Mouse (Mus musculus) ovary, postnatal 14 days (tissue): ENCODE results near the gene Cd8a.

Source experiments
- DNase-seq: peaks from one replicate; pipeline ENCODE4 v3.0.0; 2022; ENCODE audit warnings: low spot score

The Cd8a gene

DNA sequence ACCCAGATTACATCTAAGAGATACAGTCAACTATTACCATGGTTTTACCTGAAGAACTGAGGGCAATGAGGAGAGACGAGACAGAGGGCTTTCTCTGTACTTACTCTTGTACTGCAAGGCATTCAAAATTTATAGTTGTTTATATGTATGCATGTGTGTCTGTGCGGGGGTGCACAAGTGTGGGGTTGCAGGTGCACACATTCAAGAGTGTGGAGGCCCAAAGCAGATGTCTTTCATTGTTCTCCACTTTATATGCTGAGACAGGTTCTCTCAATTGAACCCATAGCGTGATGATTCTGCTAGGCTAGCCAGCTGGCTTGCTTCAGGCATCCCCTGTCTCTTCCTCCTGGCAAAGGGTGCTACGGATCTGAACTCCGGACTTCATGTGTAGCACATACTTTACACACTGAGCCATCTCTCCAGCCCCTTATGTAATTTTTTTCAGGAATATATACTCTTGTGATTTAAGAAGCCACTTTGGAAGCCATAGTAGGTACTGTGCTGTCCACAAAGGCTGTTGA, 2.1 kb upstream of the Cd8a start:
- no peak for DNase-seq

DNA sequence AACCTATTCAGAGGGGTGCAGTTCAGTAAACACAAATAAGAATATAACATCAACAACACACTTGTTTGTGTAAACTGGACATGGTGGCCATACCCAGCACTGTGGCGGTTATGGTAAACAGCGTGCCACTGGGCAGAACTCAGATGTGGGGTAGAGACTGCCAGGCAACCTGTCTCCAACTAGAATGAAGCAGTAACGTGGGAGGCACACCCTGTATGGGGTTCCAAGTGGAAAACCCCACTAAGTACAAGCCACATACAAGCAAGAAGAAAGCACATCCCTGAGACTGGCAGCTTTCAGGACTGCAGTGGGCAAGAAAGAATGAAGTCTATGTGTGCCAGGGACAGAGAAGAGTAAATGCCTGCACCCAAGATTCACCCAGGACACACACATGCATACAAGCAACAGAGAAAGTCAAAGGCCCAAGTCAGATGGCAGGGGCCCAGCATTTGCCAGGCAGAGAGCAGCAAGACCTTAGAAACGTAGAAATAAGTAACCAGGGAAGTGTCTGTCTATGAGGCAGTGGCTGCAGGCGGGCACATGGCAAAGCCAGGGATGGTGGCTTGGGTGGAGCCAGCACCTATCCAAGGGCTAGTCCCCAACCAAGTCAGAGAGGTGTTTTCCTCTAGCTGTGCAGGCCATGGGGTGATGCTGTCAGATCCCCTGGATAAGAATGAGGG, 1.0 kb upstream of the Cd8a start:
- no peak for DNase-seq

DNA sequence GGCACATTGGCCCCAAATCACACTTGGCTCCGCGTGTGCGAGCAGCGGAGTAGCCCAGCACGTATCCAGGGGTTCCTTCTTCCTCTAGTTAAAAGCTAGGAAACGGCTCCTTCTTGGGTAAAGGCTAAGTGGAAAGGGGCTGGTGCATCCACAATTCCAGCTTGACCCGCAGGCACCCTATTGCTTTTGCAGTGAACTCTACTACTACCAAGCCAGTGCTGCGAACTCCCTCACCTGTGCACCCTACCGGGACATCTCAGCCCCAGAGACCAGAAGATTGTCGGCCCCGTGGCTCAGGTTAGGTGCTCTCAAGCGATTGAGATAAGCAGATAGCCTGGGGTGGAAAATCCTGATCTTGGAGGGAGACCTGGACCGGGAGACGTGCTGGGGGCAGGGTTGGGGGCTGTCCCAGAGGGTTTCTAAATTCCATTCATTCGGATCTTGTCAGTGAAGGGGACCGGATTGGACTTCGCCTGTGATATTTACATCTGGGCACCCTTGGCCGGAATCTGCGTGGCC, 1.1 kb downstream of the Cd8a start:
- no peak for DNase-seq

DNA sequence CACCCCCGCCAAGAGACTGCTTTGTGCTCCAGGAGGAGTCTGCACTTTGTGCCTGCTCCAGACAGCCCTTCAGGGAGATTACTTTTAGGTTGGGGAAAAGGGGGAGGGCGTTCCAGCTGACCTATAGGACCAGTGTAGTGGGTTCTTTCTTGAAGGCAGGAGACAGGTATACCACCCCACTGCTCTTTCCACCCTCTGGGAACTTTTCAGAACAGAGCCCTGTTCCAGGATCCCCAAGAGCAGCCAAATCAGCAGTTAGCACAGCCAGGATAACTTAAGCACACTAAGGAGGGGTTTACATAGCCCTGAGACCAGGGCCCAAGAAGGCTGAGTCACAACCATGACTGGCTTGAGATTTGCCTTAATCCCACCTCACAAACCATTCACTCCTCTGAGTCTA, 1.7 kb downstream of the Cd8a start:
- no peak for DNase-seq

DNA sequence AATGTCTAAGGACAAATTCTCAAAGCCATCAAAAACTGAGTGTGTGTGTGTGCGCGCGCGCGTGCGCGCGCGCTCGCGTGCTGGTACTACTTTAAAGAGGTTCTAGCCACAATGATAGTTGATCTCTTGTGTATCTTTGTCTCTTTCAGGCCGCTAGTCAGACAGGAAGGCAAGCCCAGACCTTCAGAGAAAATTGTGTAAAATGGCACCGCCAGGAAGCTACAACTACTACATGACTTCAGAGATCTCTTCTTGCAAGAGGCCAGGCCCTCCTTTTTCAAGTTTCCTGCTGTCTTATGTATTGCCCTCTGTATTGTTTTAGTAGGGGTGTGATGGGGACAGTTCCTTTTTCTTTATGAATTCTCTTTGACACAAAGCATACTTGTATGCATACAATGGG, 3.5 kb downstream of the Cd8a start:
- no peak for DNase-seq

DNA sequence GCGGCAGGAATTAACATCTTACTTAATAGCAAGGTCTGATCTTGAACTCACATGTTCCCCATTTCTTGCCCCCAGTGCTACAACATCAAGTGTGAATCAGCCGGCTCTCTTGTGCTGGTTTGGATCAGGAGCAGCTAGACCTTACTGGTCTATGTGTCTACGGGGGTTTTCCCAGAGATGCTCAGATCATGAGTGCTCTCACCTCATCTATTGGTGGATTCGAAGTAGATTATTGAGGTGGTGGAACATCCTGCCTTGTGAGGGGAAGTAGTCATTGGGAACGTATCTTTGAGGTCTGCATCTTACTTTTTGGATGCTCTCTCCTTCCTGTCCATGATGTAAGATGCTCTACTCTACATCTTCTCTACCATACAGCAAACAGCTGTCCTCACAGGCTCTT, 8.4 kb downstream of the Cd8a start:
- no peak for DNase-seq

DNA sequence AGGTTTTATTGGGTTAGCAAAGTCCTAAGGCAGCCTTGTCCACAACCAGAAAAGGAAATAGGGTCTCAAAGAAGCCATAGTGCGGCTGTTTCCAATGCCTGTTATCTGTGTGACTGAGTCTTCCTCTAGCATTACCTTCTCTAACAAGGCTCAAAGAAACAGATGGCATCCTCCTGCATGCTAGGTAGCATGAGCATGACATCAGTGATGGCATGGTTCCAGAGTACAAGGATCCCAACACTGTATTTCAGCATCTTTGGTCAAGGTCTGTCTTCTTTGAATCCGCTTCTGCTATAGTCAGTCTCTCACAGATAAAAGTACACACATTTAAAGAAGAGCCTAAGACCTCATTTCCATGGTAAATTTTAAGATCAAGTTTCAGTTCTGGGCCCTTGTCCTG, 17.3 kb downstream of the Cd8a start:
- no peak for DNase-seq

DNA sequence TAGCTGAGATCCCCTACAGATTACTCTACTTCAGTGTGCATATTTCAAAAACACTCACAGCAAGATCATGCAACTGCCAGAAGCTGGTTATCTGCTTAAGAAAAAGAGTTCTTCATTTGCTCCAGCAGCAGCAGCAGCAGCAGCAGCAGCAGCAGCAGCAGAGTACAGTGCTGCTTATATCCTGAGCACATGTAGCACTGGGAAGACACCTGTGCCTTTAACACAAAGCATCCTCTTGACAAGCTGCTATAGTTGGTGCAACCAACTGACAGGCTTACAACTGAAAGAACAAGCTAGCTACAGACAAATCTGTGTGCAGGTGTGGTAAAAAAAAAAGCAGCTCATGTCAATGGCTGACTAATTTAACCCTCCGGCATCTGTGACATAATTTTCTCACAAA, 22.8 kb downstream of the Cd8a start:
- no peak for DNase-seq

DNA sequence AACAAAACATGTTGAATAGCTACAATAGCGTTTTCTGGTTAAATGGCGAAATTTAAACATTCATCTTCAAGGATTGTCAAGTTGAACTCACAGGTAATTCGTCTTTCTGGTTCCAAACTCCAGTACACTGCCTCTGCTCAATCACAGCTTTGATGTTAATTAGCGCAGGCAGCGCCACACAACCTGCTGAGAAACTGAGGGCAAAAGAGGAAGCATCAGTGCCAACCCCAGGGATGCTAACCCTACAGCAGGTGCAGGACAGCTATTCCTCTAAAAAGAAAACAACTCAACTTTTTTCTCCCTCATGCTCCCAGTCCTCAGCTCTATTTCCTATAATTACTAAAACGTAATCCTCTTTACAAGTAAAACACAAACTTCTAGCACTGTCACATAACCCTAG, 23.5 kb downstream of the Cd8a start:
- DNase-seq = no peak

DNA sequence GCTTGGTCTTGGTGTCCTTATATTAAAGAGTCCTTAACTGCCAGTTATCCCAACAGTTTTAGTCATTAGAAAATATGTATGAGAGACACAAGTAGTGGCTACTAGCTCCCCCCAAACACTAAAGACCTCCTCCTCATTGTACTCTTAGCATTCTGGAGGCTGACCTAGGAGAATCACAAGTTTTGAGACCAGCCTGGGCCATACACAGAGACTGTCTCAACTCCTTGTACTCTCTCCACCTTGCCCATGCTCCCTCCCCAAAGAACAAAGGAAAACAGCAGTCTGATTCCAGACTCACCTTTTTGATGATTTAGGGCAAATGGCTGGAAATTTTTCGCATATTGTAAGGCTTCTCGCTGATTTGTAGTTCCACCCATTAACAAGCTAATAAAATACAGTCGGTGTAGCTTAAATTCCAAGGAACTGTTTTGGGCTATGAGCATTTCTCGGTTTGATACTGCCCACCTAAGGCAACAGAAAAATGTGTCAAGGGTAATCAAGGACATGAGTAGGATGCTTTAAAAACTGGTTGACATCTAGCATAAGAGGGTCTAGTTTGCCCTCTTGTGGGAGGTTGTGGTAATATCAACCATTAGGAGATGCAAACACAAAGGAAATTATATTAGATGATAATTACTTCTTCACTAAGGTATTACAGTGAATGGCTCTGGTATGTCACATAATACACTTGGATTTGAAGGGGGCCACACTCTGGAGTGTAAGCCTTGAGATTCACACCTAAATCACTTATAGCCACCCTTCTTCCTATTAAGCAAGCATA, 25.8 kb downstream of the Cd8a start:
- DNase-seq = peak; percentile 13

DNA sequence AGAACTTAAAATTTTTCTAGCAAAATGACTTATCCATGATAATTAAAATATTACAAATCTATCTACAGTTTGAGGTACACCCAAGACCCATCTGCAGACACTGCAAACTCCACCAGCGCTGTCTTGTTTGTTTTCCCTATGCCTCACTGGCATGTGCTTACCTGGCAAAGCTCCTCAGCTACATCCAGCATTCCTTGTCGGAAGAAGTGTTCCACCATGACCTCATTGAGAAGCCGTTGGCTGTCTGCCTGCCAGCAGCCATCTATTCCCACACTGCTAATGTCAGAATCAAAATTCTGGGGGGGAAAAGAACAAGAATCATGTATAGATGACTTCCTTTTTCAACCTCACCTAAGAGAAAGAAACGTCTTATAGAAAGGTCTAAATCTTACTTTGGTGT, 41.4 kb downstream of the Cd8a start:
- no peak for DNase-seq

DNA sequence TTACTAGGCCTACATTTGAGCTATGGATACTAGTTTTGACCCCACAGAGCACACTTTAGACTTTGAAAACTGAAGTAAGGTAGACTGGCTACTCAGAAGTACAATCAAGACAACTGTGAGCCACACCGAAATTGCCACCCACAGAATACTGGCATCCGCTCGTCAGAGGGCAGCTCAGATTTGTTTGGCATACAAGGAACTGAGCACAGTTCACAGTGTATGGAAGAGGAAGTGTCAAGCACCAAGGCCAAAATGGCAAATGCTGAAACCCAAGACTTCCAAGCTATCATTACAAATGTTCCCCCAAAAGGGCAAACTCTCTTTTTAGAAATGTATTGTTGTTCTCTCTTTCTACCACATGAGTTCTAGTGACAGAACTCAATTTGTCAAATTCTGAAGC, 42.2 kb downstream of the Cd8a start:
- no peak for DNase-seq

DNA sequence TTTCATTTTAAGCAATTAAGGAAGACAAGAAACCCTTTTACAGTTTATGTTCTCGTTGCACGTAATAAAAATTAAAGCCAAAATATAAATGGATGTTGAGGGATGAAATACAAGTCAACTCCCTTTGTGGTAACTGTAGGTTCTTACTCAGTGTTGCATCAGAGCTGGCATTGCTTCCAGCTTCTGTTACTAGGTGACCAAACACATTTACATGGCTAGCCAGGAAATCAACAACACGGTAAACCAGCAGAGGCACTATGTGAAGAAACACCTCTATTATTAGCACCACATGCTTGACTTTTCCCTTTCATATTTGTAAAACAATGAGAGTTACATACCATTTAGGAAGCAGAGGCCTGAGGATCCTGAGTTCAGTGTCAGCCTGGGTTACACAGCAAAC, 45.6 kb downstream of the Cd8a start:
- no peak for DNase-seq

DNA sequence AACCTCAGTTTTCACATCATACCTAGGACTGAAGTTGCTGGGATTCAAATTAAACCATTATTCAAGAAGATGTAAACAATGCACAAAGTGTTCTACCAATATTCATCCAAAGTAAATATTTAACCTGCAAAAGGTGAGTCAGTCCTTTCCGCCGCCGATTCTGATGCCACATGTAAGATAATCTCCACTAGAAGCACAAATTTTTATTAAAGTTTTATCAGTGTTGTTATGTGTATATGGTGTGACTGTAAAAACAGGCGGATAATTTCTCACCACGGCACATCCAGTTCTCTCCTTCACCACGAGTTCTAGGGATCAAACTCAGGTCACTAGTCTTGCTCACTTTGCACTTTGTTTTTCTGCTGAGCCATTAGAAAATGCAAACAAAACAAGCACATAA, 47.6 kb downstream of the Cd8a start:
- no peak for DNase-seq

DNA sequence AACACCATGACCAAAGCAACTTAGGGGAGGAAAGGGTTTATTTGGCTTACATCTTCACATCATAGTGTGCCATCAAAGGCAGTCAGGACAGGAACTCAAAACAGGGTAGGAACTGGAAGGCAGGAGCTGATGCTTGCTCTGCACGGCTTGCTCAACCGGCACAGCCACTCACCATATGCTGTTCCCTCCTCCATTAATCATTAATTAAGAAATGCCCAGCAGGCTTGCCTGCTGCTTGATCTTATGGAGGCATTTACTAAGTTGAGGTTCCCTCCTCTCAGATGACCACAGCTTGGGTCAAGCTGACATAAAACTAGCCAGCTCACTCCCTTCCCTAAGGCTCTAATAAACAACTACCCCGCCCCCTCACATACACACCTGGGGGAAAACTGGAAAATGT, 48.9 kb downstream of the Cd8a start:
- DNase-seq = no peak

DNA sequence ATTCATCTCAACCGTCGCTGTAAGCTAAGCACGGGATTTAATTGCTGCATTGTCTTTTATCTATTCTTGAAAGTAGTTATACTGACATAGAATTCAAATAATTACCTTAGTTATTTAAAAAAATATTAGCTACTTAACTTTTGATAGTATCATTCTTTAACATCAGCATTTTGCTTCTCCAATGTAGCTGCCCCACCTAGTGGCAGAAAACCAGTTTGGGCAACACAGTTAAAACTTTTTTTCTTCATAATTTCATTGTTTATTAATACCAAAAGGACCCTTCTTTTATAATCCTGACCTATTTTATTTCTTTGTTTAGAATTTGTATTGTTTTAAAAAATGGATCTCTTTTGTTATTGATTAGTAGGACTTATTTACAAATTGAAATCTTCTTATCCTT, 49.9 kb downstream of the Cd8a start:
- no peak for DNase-seq

DNA sequence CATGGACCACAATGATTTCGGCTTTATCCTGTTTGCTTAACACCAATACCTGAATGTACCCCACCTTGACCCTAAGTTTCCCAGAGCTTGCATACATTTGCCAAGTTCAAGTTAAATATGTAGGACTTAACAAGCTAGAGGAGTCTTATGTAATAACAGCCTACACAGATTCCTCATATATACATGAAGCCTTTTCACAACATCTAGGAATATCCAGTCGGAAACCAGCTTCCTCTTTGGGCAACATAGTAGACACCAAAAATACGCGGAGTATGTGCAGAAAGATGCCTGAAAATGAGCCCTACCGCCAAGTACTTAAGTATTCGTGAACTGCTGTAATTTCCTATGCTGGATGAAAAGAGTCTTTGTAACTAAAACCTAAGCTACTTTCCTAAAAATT, 52.5 kb downstream of the Cd8a start:
- no peak for DNase-seq

DNA sequence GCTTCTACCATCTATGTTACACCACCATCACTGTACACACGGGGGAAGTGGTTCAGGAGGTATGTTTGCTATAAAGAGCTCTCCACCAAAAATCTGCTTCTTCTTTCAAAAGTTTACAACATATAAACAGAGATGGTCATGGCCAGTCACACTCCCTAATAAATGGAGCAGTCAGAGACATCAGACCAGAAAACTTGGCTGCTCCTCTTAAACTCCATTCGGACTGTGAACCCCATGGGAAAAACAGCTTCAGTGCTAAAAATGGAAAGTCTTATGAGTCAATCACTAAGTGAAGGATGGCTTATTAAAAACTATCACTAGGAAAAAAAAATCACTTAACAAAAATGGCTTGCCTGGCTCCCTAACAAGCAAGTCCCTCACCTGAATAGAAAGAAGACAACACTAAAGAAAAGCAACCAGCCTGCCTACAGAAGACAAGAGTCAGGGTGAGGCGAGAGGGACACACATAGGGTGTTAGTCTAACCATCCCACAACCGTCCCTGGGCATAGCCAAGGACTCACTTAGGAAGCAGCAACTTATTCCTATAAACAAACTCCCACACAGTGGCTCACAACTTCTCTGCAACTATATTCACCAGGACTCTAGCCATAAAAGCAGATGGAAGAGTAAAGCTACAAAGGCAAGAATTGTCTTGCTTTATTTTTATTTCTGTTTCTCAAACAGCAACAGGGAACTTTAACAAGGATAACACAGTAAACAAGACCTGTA, 54.9 kb downstream of the Cd8a start:
- DNase-seq = no peak
